Mouse (Mus musculus): ENCODE measurements at regions not wholly inside any gene's neighbourhood (a gene's known extent, or its start where the extent isn't known, plus 50 kb on each side); places are given as distances from the start of the nearest gene placed in this dataset.

- H3K9ac ChIP-seq (ENCODE audit: low read depth, low read length): no peak overlapping the region
- peak; percentile 76 for ATAC-seq (replicated peaks; ENCODE audit: insufficient number of reproducible peaks, low FRiP score, low TSS enrichment)
- no peaks in the 10 kb centered on the region for H3K27me3 ChIP-seq (ENCODE audit: control insufficient read depth, insufficient read depth, low read length)
- H3K9me3 ChIP-seq (replicated peaks; ENCODE audit: control insufficient read depth, low read length): no peaks in the 10 kb centered on the region
- H3K27ac ChIP-seq (ENCODE audit: low read depth, low read length): no peak overlapping the region
- no peaks in the 10 kb centered on the region for H3K36me3 ChIP-seq (ENCODE audit: control insufficient read depth, insufficient read depth, low read length)
- peaks cover 5% of the 10 kb centered on the region; the same call in 1 of the 2 replicates for H3K4me1 ChIP-seq (ENCODE audit: control insufficient read depth, insufficient read depth, low read length)
- 0 out of 2 replicates have a peak overlapping the region, but pooled peaks have one; percentile 4 for H3K4me2 ChIP-seq
- 28% methylated on average over 13 of the region's 13 CpGs for WGBS (ENCODE audit: insufficient replicate concordance)
- H3K4me3 ChIP-seq (ENCODE audit: low read depth, low read length): no peak overlapping the region
Measured at GRCm38 (mm10) chr4:54470022-54471008, 474.5 kb upstream of the Zfp462 start.

- no peak for ATAC-seq (replicated peaks; ENCODE audit: insufficient number of reproducible peaks, low FRiP score, low TSS enrichment)
- Histone ChIP-seq H3K27me3 (ENCODE audit: control insufficient read depth, insufficient read depth, low read length) (no peaks in the 10 kb centered on the region), H3K4me2 (no peak overlapping the region), H3K36me3 (ENCODE audit: control insufficient read depth, insufficient read depth, low read length) (no peaks in the 10 kb centered on the region), H3K9ac (ENCODE audit: low read depth, low read length) (no peak overlapping the region), H3K27ac (ENCODE audit: low read depth, low read length) (no peak overlapping the region), H3K4me1 (ENCODE audit: control insufficient read depth, insufficient read depth, low read length) (peaks cover 5% of the 10 kb centered on the region; the same call in 1 of the 2 replicates), H3K4me3 (ENCODE audit: low read depth, low read length) (no peak overlapping the region), H3K9me3 (replicated peaks; ENCODE audit: control insufficient read depth, low read length) (no peaks in the 10 kb centered on the region)
- 59% methylated on average over 1 of the region's 1 CpGs for WGBS (ENCODE audit: insufficient replicate concordance)
Measured at GRCm38 (mm10) chr4:54471009-54471408, 473.8 kb upstream of the Zfp462 start.

- no peak overlapping the region for H3K27ac ChIP-seq (ENCODE audit: low read depth, low read length)
Measured at GRCm38 (mm10) chr4:54481766-54482165, 463.1 kb upstream of the Zfp462 start.

GRCm38 (mm10) chr4:54493074-54493473 lies 451.8 kb upstream of the Zfp462 start:
- 65% methylated on average over 6 of the region's 6 CpGs for WGBS (ENCODE audit: insufficient replicate concordance)
- ATAC-seq (replicated peaks; ENCODE audit: insufficient number of reproducible peaks, low FRiP score, low TSS enrichment): no peak
- H3K4me3 ChIP-seq (ENCODE audit: low read depth, low read length): no peak overlapping the region

More at GRCm38 (mm10) chr4:54481766-54482165, 463.1 kb upstream of the Zfp462 start:
- ATAC-seq (replicated peaks; ENCODE audit: insufficient number of reproducible peaks, low FRiP score, low TSS enrichment): no peak
- Histone ChIP-seq H3K4me3 (ENCODE audit: low read depth, low read length) (no peak overlapping the region), H3K4me1 (ENCODE audit: control insufficient read depth, insufficient read depth, low read length) (no peaks in the 10 kb centered on the region), H3K27me3 (ENCODE audit: control insufficient read depth, insufficient read depth, low read length) (no peaks in the 10 kb centered on the region), H3K9ac (ENCODE audit: low read depth, low read length) (no peak overlapping the region), H3K9me3 (replicated peaks; ENCODE audit: control insufficient read depth, low read length) (no peaks in the 10 kb centered on the region), H3K36me3 (ENCODE audit: control insufficient read depth, insufficient read depth, low read length) (no peaks in the 10 kb centered on the region), H3K4me2 (no peak overlapping the region)
- WGBS (ENCODE audit: insufficient replicate concordance): 66% methylated on average over 2 of the region's 2 CpGs

GRCm38 (mm10) chr4:54497312-54497994 lies 447.4 kb upstream of the Zfp462 start:
- 87% methylated on average over 2 of the region's 2 CpGs for WGBS (ENCODE audit: insufficient replicate concordance)
- Histone ChIP-seq H3K4me1 (ENCODE audit: control insufficient read depth, insufficient read depth, low read length) (no peaks in the 10 kb centered on the region), H3K27me3 (ENCODE audit: control insufficient read depth, insufficient read depth, low read length) (no peaks in the 10 kb centered on the region), H3K4me2 (no peak overlapping the region), H3K4me3 (ENCODE audit: low read depth, low read length) (no peak overlapping the region), H3K36me3 (ENCODE audit: control insufficient read depth, insufficient read depth, low read length) (no peaks in the 10 kb centered on the region), H3K9me3 (replicated peaks; ENCODE audit: control insufficient read depth, low read length) (no peaks in the 10 kb centered on the region), H3K27ac (ENCODE audit: low read depth, low read length) (no peak overlapping the region), H3K9ac (ENCODE audit: low read depth, low read length) (no peak overlapping the region)
- no peak for ATAC-seq (replicated peaks; ENCODE audit: insufficient number of reproducible peaks, low FRiP score, low TSS enrichment)

More at GRCm38 (mm10) chr4:54493074-54493473, 451.8 kb upstream of the Zfp462 start:
- Histone ChIP-seq H3K4me2 (no peak overlapping the region), H3K36me3 (ENCODE audit: control insufficient read depth, insufficient read depth, low read length) (no peaks in the 10 kb centered on the region), H3K27me3 (ENCODE audit: control insufficient read depth, insufficient read depth, low read length) (no peaks in the 10 kb centered on the region), H3K4me1 (ENCODE audit: control insufficient read depth, insufficient read depth, low read length) (no peaks in the 10 kb centered on the region), H3K9ac (ENCODE audit: low read depth, low read length) (no peak overlapping the region), H3K27ac (ENCODE audit: low read depth, low read length) (no peak overlapping the region), H3K9me3 (replicated peaks; ENCODE audit: control insufficient read depth, low read length) (no peaks in the 10 kb centered on the region)

- no peaks in the 10 kb centered on the region for H3K4me1 ChIP-seq (ENCODE audit: control insufficient read depth, insufficient read depth, low read length)
- no peak overlapping the region for H3K4me3 ChIP-seq (ENCODE audit: low read depth, low read length)
- no peak overlapping the region for H3K9ac ChIP-seq (ENCODE audit: low read depth, low read length)
- H3K27me3 ChIP-seq (ENCODE audit: control insufficient read depth, insufficient read depth, low read length): peaks cover 12% of the 10 kb centered on the region
- 88% methylated on average over 1 of the region's 1 CpGs for WGBS (ENCODE audit: insufficient replicate concordance)
- no peaks in the 10 kb centered on the region for H3K36me3 ChIP-seq (ENCODE audit: control insufficient read depth, insufficient read depth, low read length)
- no peaks in the 10 kb centered on the region for H3K9me3 ChIP-seq (replicated peaks; ENCODE audit: control insufficient read depth, low read length)
- H3K27ac ChIP-seq (ENCODE audit: low read depth, low read length): no peak overlapping the region
- H3K4me2 ChIP-seq: no peak overlapping the region
- no peak for ATAC-seq (replicated peaks; ENCODE audit: insufficient number of reproducible peaks, low FRiP score, low TSS enrichment)
Measured at GRCm38 (mm10) chr4:54515934-54516333, 428.9 kb upstream of the Zfp462 start.

- H3K4me3 ChIP-seq (ENCODE audit: low read depth, low read length): no peak overlapping the region
- H3K9ac ChIP-seq (ENCODE audit: low read depth, low read length): no peak overlapping the region
- peak overlapping the region; percentile 47; the same call in 1 of the 2 replicates for H3K27ac ChIP-seq (ENCODE audit: low read depth, low read length)
- no peaks in the 10 kb centered on the region for H3K36me3 ChIP-seq (ENCODE audit: control insufficient read depth, insufficient read depth, low read length)
- H3K4me2 ChIP-seq: no peak overlapping the region
- H3K9me3 ChIP-seq (replicated peaks; ENCODE audit: control insufficient read depth, low read length): no peaks in the 10 kb centered on the region
- 30% methylated on average over 5 of the region's 5 CpGs for WGBS (ENCODE audit: insufficient replicate concordance)
- no peaks in the 10 kb centered on the region for H3K27me3 ChIP-seq (ENCODE audit: control insufficient read depth, insufficient read depth, low read length)
- ATAC-seq (replicated peaks; ENCODE audit: insufficient number of reproducible peaks, low FRiP score, low TSS enrichment): no peak
- peaks cover 7% of the 10 kb centered on the region for H3K4me1 ChIP-seq (ENCODE audit: control insufficient read depth, insufficient read depth, low read length)
Measured at GRCm38 (mm10) chr4:54523283-54523682, 421.6 kb upstream of the Zfp462 start.

GRCm38 (mm10) chr4:54526003-54526586 lies 418.8 kb upstream of the Zfp462 start:
- H3K4me1 ChIP-seq (ENCODE audit: control insufficient read depth, insufficient read depth, low read length): peaks cover 7% of the 10 kb centered on the region
- WGBS (ENCODE audit: insufficient replicate concordance): 49% methylated on average over 5 of the region's 5 CpGs
- no peak overlapping the region for H3K9ac ChIP-seq (ENCODE audit: low read depth, low read length)
- no peaks in the 10 kb centered on the region for H3K27me3 ChIP-seq (ENCODE audit: control insufficient read depth, insufficient read depth, low read length)
- no peaks in the 10 kb centered on the region for H3K36me3 ChIP-seq (ENCODE audit: control insufficient read depth, insufficient read depth, low read length)
- ATAC-seq (replicated peaks; ENCODE audit: insufficient number of reproducible peaks, low FRiP score, low TSS enrichment): no peak; the same call in 1 of the 2 replicates
- H3K4me3 ChIP-seq (ENCODE audit: low read depth, low read length): no peak overlapping the region
- H3K4me2 ChIP-seq: no peak overlapping the region
- no peaks in the 10 kb centered on the region for H3K9me3 ChIP-seq (replicated peaks; ENCODE audit: control insufficient read depth, low read length)
- H3K27ac ChIP-seq (ENCODE audit: low read depth, low read length): no peak overlapping the region

Measured in heart, embryonic 11.5 days (tissue).